Mouse (Mus musculus) spleen, adult 2 months (tissue): ENCODE measurements at regions not wholly inside any gene's neighbourhood (a gene's known extent, or its start where the extent isn't known, plus 50 kb on each side); places are given as distances from the start of the nearest gene placed in this dataset.

Source experiments
- CTCF ChIP-seq: fragments of 200-500 bp; IDR thresholded peaks from 2 replicates; pipeline ENCODE4 v1.5.1; 2011; ENCODE audit warnings: mild to moderate bottlenecking, inconsistent platforms; ENCODE audit not compliant: insufficient read depth, insufficient read length, insufficient replicate concordance; ENCODE audit errors: extremely low read depth
- POLR2A ChIP-seq: fragments of 200-500 bp; IDR thresholded peaks from 2 replicates; pipeline ENCODE4 v1.6.1; 2011; ENCODE audit warnings: low read depth, low read length, inconsistent platforms

DNA sequence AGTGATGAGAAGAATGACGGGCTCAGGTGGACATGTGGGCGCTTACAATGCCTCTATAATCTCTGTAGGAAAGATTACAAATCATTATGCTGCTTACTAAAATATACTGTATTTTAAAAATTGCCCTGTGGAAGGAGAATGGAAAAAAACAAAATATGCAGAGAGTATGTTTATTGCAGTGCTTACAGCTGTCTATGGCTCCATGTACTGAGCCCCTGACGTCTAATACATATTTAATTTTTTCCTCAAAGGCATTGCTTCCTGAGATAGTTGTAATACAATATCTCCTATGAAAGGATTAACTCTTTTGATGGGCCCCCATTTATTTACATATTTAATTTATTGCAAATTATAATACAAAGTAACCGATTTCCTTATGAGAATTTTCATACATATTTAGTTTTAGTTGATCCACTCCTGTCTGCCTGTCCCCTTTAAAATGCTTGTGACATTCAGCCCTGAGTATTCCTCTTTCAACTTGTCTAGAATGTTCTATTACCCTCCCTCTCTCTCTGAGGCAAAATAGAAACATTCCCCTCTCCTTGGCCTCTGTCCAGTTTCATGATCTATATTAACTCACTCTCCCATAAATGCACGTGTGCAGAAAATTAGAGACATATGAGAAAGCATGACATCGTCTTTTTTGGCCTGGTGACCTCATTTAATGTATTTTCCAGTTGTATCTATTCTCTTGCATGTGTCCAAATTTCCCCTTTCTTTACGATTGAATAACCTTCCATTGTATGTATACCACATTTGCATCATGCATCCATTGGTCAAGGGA is 273.1 kb upstream of the Mmadhc start:
- no peak for TF ChIP-seq CTCF
- no peak for TF ChIP-seq POLR2A
